Mouse (Mus musculus) monocyte, adult 2 months (primary cell): ENCODE data around the gene 4930412O13Rik.

ENCODE experiments used
- DNase-seq, 2 experiments: peaks; one replicate each; pipeline ENCODE4 v3.0.0; 2022; ENCODE audit warnings: low spot score in 2 of 2, low read depth in 1 of 2

Gene 4930412O13Rik

DNA sequence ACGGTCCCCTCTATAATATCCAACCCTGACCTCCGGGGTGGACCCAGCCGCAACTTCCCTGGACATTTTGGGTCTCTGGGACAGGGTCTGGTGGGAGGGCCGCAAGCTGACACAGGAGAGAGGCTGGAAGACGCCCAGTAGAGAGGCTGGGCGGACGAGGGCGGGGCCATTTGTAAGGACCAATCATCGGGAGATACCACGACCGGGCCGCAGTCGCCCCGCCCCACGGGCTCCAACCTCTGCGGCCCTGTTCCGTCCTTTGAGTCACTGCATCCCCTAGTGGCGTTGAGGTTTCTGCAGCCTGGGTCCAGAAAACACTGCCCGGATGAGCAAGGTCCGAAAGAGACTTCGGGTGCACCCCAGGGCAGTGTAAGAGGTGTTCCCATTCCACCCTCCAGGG is 1.6 kb upstream of the 4930412O13Rik start:
- peak; percentile 60 to 78 for DNase-seq

- DNase-seq = no peak
Measured at GRCm38 (mm10) chr2:9880271-9880670, 781 bp upstream of the 4930412O13Rik start.

DNA sequence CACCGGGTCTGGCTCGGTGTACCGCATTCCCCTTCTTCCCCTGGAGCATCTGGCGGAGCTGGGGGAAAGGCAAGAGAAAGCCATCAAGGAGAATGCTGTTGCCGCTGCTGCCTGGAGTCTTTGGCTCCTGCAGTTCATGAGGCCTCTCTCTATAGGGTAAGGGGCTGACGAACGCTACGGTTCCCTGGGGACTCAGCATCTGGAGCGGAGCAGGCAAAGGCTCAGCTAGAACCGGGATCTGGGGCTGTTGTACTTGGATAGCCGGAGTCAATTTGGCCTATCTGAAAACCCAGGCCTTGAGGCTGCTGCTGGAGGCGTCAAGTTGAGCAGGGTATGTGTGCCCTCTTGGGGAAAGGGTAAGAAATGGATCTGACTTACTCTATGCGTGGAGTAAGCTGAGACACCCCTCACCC is 565 bp downstream of the 4930412O13Rik start:
- no peak for DNase-seq

- no peak for DNase-seq
Measured at GRCm38 (mm10) chr2:9882371-9882925, 1.4 kb downstream of the 4930412O13Rik start.

DNA sequence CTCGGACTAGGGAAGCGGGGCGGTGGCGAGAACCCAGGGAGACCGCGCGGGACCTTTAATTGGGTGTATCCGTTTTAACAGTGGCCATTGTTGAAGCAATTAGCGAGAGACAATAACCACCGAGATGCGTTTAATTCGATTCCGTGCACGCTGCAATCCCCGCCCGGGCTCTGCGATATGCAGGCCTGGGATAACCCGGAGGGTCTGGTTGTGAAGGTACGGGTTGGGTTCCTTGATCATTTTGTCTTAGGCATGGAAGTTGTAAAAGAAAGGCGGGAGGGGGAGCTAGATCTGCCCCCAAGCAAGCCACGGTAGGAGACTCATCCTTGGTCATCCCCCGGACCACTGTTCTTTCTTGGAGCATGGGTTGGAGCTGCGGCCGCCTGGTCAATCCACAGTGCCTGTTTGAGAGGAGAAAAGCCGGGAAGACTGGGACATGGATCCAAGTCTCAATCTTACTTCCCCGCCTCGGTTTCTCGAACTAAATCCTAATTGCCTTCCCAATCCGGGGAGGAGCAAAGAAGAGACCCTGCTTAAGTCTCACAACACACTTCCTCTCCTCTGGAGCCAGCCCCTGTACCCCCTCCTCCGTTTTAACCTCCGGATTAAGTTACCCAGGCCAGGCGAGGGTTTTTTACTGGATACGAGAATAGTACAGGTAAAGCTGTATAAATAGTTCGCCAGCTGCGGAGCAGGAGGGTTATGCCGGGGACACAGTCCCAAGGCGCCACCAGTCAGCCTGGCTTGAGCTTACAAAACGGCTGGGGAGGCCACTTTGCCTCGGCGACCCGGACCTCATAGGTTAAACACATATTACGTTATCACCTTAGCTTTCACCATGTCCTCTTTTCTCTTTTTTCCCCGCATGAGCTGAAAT is 2.1 kb downstream of the 4930412O13Rik start:
- DNase-seq = no peak

GRCm38 (mm10) chr2:9883803-9884532 is 2.9 kb downstream of the 4930412O13Rik start:
- DNase-seq = no peak

GRCm38 (mm10) chr2:9884533-9885216 is 3.6 kb downstream of the 4930412O13Rik start:
- no peak for DNase-seq

- no peak for DNase-seq
Measured at GRCm38 (mm10) chr2:9885217-9885770, 4.2 kb downstream of the 4930412O13Rik start.

DNA sequence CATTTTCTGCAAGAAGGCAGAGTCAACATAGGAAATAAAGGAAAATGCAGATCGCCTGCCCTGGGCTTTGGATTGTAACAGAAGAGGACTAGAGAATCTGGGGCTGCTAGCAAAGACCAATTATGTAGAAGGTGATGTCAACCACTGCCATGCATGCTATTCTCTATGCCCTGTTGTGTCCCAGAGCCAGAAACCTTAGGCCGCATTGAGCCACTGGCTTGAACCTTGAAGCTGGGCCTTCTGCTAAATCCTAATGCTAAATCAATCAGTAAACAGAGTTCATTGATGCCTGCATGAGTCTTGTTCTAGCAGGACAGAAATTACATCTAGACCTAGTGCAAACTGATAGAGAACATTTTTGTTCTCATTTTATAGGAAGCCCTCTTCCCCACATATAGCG is 5.0 kb downstream of the 4930412O13Rik start:
- no peak for DNase-seq

DNA sequence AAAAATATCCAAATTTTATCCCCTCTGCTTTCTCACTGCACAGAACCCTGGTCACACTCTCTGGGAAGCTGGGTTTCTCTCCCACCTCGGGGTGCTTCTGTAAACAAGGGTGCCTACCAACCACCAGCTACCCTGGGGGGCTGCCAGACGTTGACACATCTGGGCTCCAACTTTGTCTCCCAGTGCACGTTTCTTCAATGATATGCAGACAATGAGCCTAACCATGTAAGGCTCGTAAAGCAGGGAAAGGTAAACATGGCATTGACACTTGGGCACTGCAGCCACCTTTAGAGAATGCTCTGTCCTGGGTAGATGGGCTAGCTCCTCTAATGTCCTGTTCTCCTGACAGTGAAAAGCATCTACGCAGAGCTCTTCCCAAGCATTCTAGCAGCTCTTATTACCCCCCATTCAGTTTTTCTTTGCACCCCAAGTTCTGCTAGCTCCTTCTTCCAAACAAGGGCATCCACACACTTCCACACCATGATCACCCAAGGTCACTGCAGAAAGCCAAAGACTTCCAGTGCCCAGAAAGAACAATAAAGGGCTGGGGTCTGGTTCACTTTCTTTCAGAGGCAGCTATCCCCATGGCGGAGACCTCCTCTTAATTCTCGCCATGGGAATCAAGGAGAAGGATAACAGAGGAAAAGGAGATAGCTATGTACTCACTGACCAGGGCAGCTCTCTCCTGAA is 6.0 kb downstream of the 4930412O13Rik start:
- no peak for DNase-seq

GRCm38 (mm10) chr2:9887636-9888035 is 6.6 kb downstream of the 4930412O13Rik start:
- no peak for DNase-seq

- DNase-seq = no peak
Measured at GRCm38 (mm10) chr2:9888913-9889650, 8.0 kb downstream of the 4930412O13Rik start, which contains the start of gene 9230102O04Rik. 9230102O04Rik (minus strand) TSS chr2:9889540.

GRCm38 (mm10) chr2:9889651-9890183 is 8.7 kb downstream of the 4930412O13Rik start, which contains the start of gene Gata3:
Gata3 (minus strand) TSS chr2:9890034.
- no peak for DNase-seq

DNA sequence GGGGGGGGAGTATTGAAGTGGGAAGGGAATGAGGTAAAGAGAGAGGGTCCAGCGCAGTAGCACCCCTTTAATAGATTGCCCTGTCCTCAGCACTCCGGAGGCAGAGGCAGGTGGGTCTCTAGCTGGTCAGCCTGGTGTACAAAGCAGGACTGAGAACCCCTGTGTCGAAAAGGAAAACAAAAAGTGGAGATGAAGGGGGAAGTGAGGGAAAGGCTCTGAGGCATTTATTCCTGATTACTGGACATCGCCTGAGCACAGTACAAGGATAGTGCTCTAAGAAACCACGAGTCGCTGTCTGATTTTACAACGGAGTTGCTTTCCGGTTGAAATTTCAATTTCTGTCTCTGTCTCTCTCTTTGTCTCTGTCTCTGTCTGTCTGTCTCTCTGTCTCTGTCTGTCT is 9.2 kb downstream of the 4930412O13Rik start:
- no peak for DNase-seq

DNA sequence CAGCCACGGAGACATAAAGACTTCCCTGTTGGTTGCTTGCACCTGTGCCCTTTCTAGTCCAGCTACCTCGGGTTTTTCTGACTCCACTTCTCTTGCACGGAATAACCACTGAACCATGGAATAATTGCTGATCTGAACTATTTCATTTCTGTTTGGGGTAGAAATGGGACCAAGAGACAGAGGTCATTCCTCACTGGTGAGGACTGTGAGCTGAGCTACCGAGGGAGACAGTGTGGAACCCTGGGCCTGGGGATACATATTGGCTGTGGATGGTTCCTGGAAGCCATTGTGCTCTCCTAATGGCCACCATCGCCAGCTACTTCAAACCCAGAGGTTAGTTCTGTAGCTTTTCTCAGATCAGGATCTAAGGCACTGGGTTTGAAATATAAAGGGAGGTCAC is 9.9 kb downstream of the 4930412O13Rik start:
- no peak for DNase-seq

DNA sequence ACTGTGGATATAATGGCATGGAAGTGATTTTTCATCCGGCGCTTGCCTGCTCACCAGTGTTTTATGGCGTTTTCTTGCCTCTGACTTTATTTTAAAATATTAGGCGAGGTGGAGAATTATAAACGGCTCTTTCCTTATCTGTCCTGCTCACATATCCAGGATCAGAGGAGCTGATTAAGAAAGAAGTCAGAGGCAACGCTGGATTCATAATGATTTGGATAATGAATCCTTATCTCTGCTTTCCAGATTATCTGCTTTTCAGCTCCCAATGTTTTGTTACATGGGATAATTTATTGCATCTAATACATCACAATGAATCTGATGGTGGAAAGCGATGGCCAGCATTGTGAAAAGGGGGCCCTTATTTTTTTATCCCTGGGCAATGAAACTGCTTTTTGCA is 11.5 kb downstream of the 4930412O13Rik start:
- no peak for DNase-seq

DNA sequence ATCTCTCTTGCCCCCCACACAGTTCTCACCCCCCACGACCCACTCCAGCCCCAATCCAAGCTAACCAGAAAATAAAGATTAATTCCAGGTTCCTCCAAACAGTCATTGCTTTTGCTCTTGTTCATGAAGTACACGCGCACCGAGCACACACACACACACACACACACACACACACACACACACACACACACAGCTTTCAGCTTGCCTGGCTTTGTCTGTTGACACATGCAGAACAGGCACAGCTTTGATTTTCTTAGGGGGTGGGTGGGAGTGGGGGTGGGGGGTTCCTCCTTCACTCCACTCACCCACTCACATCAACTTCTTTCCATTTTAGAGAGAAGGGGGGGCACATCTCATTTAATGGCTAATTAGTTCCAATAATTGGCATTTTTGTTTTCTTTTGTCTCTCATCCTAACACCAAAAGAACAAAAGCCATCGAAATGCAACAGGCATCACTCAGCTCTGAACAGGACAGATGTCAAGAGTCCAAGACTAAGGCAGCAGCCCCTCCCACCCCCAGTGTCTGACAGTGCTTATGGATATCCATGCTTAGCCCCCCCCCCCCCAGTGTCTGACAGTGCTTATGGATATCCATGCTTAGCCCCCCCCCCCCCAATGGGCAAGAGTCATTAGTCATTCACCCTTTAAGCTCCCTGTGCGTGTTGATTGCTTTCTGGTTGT is 12.4 kb downstream of the 4930412O13Rik start:
- DNase-seq = no peak

DNA sequence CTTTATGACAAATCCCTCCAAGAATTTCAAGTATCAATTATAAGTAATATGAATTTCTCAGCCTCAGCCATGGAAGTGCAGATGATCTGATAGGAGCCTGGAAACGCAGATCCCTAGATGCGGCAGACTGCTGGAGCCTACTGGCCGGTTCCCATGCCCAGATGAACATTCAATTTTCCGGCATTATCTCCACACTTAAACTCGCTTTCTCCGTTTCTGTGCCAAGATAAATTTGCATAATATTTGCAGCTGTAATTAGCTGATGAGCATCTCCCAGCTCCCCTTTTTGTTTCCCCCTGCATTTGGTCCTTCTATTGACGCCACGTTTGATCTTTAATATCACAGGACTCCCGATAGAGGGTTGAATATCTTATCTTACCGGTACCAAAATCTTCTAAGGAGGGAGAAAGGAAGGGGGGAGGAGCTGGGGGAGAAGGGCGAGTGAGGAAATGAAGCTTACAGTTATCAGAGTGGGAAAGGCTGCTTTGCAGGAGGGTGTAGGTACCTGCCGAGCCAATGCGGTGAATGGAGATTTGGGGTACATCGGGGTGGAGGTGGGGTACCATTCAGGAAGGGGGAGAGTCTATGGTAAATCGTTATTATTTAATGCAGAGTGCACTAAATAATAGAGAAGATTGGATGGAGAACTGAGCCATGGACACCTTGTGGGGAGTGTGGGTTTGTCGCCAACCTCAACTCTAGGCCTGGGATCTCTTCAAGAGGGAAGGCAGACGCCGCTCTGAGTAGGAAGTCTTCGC is 14.0 kb downstream of the 4930412O13Rik start:
- DNase-seq = no peak
